Mouse (Mus musculus) intestine, postnatal 0 days (tissue): Measurements from ENCODE around the gene Cdx2. TPM values are rescaled to one million over a fixed set of nuclear protein-coding genes. Genes with fewer than 3 reads are reported as not detected.

Experiments
- ATAC-seq: fragments of 200-750 bp; cut with Nextera tagmentation; 2 replicates; pipeline ENCODE4 v1.8.0; 2017; ENCODE audit warnings: mild to moderate bottlenecking, moderate TSS enrichment, moderate library complexity
- H3K27ac ChIP-seq: fragments of 300-500 bp; sonication (generic); 2 replicates; pipeline ENCODE4 v1.5.1; 2014; ENCODE audit warnings: mild to moderate bottlenecking, low read depth, low read length, moderate library complexity
- H3K27me3 ChIP-seq: fragments of 300-500 bp; sonication (generic); replicated peaks from 2 replicates; pipeline ENCODE4 v1.6.1; 2014; ENCODE audit warnings: low read length, mixed read lengths; ENCODE audit not compliant: control insufficient read depth, insufficient read depth
- H3K36me3 ChIP-seq: fragments of 300-500 bp; sonication (generic); 2 replicates; pipeline ENCODE4 v1.6.1; 2014; ENCODE audit warnings: mild to moderate bottlenecking, moderate library complexity; ENCODE audit not compliant: control insufficient read depth, insufficient read depth
- H3K4me1 ChIP-seq: fragments of 300-500 bp; sonication (generic); replicated peaks from 2 replicates; pipeline ENCODE4 v1.6.1; 2014; ENCODE audit warnings: antibody characterized with exemption, low read length, mixed read lengths; ENCODE audit not compliant: control insufficient read depth, insufficient read depth
- H3K4me2 ChIP-seq: fragments of 300-500 bp; sonication (generic); replicated peaks from 2 replicates; pipeline ENCODE4 v1.6.1; 2014; ENCODE audit warnings: low read depth, mild to moderate bottlenecking, moderate library complexity
- H3K4me3 ChIP-seq: fragments of 300-500 bp; sonication (generic); 2 replicates; pipeline ENCODE4 v1.5.1; 2014; ENCODE audit warnings: low read depth, low read length
- H3K9ac ChIP-seq: fragments of 300-500 bp; sonication (generic); 2 replicates; pipeline ENCODE4 v1.6.1; 2014; ENCODE audit warnings: mild to moderate bottlenecking, low read depth, low read length
- H3K9me3 ChIP-seq: fragments of 300-500 bp; sonication (generic); 2 replicates; pipeline ENCODE4 v1.6.1; 2016; ENCODE audit warnings: mixed run types; ENCODE audit not compliant: control insufficient read depth
- CTCF ChIP-seq: sonication (generic); IDR thresholded peaks from 2 replicates; pipeline ENCODE4 v1.5.1; 2016; ENCODE audit warnings: low read depth, mild to moderate bottlenecking, control low read depth, antibody characterized with exemption, moderate library complexity
- WGBS: fragments of 180-500 bp; shearing (Covaris S2); extraction: QIAGEN DNeasy Blood & Tissue Kit; methylation state at CpG from one replicate; pipeline ENCODE4 v1.1.7; 2014; 5-methylcytosine and 5-hydroxymethylcytosine counted together
- polyA plus RNA-seq: library from polyadenylated mRNA; unstranded; fragments of >200 nt; fragmentation: Nextera tagmentation; extraction: Ambion mirVana; gene quantifications from 2 replicates; pipeline ENCODE4 v1.2.1, GENCODE M21; 2015

Cdx2 gene
- polyA plus RNA-seq, 1 experiment from 2014 or later: 35.0 TPM

DNA sequence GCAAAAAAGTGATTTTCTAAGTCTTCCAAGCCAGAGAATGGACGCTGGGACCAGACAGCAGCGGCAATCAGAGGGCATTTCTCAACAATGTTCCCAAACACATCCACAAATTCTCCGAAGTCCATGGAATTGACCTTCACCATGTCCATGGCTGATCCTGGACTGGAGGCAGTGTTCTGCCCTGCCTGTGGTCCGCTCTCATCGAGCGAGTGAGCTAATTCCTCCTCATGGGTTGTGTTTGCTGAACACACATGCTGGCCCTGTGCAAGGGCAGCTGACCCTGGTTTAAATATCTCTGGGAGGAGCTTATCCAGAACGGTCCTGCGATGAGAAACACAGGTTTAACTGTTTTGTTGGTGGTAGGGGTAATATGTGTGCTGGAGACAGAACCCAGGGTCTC lies 15.1 kb upstream of the Cdx2 start, which contains the start of gene Urad:
Gene Urad, minus strand, starts transcription at position 258 of the 400 bp plus-strand sequence.
- Histone ChIP-seq H3K4me2 (no peak within 1 kb of the TSS), H3K9me3 (no peaks in the 10 kb centered on the region), H3K9ac (no peak within 1 kb of the TSS), H3K27me3 (0 out of 2 replicates have a peak, but pooled peaks cover 7% of the 10 kb centered on the region), H3K4me3 (no peak within 1 kb of the TSS), H3K27ac (no peak within 1 kb of the TSS), H3K36me3 (no peaks in the 10 kb centered on the region), H3K4me1 (no peaks in the 10 kb centered on the region)
- ATAC-seq: no peak
- WGBS: 53% methylated on average over 8 of the region's 8 CpGs
- no peak for TF ChIP-seq CTCF

DNA sequence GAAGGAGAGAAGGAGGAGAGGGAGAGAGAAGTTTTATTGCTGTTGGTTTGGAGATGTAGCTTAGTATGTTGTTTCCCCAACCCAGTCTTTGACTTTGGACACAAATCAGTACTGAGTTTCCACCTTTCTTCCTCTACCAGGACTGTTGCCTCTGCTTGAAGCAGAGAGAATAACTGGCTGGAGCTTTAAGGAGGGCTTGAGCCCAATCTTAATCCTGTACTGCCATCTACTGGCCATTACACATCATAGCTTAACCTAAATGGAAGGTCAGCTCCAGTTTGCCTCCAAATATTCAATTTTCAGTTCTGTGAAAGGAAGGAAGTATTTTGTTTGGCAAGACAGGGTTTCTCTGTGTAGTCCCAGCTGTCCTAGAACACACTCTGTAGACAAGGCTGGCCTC lies 12.6 kb upstream of the Cdx2 start:
- peak; percentile 89 for TF ChIP-seq CTCF
- peaks cover 11% of the 10 kb centered on the region; the same call in 1 of the 2 replicates for H3K27me3 ChIP-seq

DNA sequence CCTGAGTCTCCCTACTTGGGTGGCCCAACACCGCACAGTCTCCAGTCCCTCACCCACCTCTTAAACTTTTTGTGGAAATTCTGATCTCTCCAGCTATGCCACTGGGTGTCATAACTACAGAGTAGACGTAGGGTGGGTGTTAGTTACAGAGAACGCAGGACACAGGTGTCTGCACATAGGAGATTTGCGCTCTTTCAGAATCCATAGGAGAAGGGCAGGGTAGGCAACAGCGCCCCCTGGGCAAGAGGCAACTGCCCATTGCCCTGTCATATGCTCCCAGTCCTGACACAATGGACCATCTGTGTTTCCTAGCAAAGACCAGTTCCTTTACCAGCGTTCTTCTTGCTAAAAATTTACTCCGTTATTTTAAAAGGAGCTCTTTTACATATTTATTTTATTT lies 10.9 kb upstream of the Cdx2 start:
- peaks cover 11% of the 10 kb centered on the region; the same call in 1 of the 2 replicates for H3K27me3 ChIP-seq
- no peak for ATAC-seq
- H3K9me3 ChIP-seq: no peaks in the 10 kb centered on the region
- peak overlapping the region; percentile 51 for H3K4me2 ChIP-seq
- WGBS: 32% methylated on average over 7 of the region's 7 CpGs
- TF ChIP-seq CTCF: peak; percentile 79
- no peak overlapping the region for H3K4me3 ChIP-seq
- no peaks in the 10 kb centered on the region for H3K4me1 ChIP-seq
- H3K27ac ChIP-seq: 0 out of 2 replicates have a peak overlapping the region, but pooled peaks have one; percentile 11
- no peaks in the 10 kb centered on the region for H3K36me3 ChIP-seq
- H3K9ac ChIP-seq: no peak overlapping the region

More for the DNA sequence above, 12.6 kb upstream of the Cdx2 start:
- Histone ChIP-seq H3K27ac (no peak overlapping the region), H3K4me2 (no peak overlapping the region), H3K4me3 (no peak overlapping the region), H3K36me3 (no peaks in the 10 kb centered on the region), H3K4me1 (no peaks in the 10 kb centered on the region), H3K9me3 (no peaks in the 10 kb centered on the region), H3K9ac (no peak overlapping the region)
- ATAC-seq: no peak

DNA sequence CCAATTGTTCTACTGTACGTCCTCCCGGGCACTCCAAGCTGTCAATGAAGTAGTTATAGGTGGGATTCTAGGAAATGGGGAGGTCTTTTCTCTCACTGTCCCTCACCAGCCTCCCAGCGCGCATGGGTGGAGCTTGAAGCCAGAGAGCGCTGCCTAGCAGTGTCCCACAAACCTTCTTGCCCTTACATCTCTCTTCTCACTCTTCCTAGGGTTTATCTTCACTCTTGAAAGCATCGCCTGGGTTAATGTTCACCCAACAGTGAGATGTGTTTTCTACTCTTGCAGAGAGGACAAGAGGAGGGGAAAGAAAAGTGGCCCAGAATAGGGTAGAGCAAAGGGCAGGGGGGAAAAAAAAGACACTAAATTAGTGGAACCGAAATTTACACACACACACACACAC lies 10.3 kb upstream of the Cdx2 start:
- Histone ChIP-seq H3K9me3 (no peaks in the 10 kb centered on the region), H3K27me3 (peaks cover 11% of the 10 kb centered on the region; the same call in 1 of the 2 replicates), H3K36me3 (no peaks in the 10 kb centered on the region), H3K27ac (0 out of 2 replicates have a peak overlapping the region, but pooled peaks have one; percentile 11), H3K4me2 (peak overlapping the region; percentile 51), H3K4me3 (peak overlapping the region; percentile 5; the same call in 1 of the 2 replicates), H3K4me1 (no peaks in the 10 kb centered on the region), H3K9ac (no peak overlapping the region)
- WGBS: 5% methylated on average over 7 of the region's 7 CpGs
- ATAC-seq: peak; percentile 36
- TF ChIP-seq CTCF: no peak

DNA sequence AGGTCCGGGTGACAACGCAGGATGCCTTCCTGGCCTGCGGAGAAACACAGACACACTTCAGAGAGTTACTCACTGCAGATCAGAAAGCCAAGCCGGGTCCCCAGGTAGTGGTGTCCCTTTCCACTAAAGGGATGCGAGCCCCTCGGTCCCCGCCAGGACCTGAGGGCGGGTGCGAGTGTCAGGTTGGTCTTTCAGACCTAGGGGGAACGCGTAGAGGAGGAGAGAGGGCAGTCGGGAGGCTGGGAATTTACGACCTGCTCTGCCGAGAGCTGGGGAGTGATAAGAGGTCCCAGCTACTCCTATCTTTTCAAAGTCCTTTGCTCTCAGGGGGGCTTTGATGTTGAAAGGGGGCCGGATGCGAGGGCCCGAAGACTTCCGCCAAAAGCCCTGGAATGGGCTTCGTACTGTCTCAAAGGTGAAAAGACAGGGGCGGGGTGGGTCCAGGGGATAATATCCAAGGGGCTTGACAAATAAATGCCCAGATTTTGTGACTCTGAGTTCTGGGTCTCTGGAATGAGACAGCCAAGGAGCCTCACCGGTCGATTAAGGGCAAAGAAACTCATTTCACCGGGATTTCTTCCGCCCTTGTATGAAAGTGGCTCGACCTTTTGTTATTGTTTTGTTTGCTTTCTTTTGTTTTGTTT lies 8.5 kb upstream of the Cdx2 start:
- no peak for TF ChIP-seq CTCF
- Histone ChIP-seq H3K27ac (peak overlapping the region; percentile 89), H3K27me3 (peaks cover 17% of the 10 kb centered on the region; the same call in 1 of the 2 replicates), H3K4me2 (peak overlapping the region; percentile 59), H3K9me3 (no peaks in the 10 kb centered on the region), H3K4me3 (peak overlapping the region; percentile 48), H3K9ac (peak overlapping the region; percentile 68), H3K4me1 (no peaks in the 10 kb centered on the region), H3K36me3 (no peaks in the 10 kb centered on the region)
- ATAC-seq: peak; percentile 51
- WGBS: under 1% methylated on average over 25 of the region's 25 CpGs

DNA sequence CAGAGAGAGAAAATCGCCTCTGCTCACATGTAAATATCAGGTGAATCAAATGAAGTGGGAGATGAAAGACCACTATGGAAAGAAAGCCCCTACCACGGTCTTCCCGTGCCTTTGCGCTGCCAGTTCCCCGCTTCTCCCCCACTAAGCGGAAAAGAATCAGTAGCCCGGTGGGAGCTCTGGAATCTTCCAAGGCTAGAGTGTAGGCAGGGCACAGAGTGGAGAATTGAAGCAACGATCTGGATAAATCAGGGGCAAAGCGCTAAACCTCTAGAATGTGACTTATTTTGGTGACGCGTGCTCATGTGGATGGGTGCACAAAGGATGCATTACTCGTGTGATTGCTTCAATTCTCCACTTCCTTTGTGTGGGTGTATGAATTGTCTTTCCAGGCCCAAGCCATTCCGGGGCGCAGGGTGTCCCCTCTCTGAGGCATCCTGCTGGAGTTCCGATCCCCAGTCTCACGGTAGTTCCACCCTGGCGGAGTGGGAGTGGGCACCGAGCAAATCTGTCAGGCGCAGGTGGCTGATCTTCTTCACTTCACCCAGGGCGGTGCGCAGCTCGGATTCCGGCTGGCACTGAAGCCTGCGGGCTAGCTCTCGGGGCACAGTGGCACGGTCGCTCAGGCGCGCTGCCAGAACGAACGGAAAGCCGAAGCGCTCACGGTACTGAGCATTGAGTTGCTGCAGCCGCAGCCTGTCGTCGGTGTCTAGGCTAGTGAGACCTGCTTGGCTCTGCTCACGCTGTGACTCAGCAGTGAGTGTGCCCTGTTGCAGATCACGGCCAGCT lies 7.8 kb upstream of the Cdx2 start:
- Histone ChIP-seq H3K4me3 (peak overlapping the region; percentile 48), H3K4me1 (no peaks in the 10 kb centered on the region), H3K27ac (peak overlapping the region; percentile 89), H3K36me3 (no peaks in the 10 kb centered on the region), H3K9me3 (no peaks in the 10 kb centered on the region), H3K4me2 (peak overlapping the region; percentile 59), H3K27me3 (peaks cover 17% of the 10 kb centered on the region; the same call in 1 of the 2 replicates), H3K9ac (peak overlapping the region; percentile 68)
- 1% methylated on average over 39 of the region's 39 CpGs for WGBS
- TF ChIP-seq CTCF: no peak
- ATAC-seq: peak; percentile 62
